Mouse (Mus musculus) bone marrow macrophage, adult 2 months (primary cell): Measurements from ENCODE around the gene Strn3. TPM values are rescaled to one million over a fixed set of nuclear protein-coding genes. Genes with fewer than 3 reads are reported as not detected.
"Not testable (repeated sequence)": the region's sequence is repeated elsewhere in the genome, so short reads cannot be mapped to it uniquely, and the experiment has no call there.

Source experiments
- H3K27ac ChIP-seq: 2 replicates; pipeline ENCODE4 v1.5.1; 2012; ENCODE audit warnings: low read depth, low read length; ENCODE audit not compliant: insufficient read depth
- H3K4me1 ChIP-seq: 2 replicates; pipeline ENCODE4 v1.6.1; 2012; ENCODE audit warnings: low read length; ENCODE audit not compliant: control insufficient read depth, insufficient read depth
- H3K4me3 ChIP-seq: 2 replicates; pipeline ENCODE4 v1.5.1; 2012; ENCODE audit warnings: mild to moderate bottlenecking, low read length, moderate library complexity; ENCODE audit not compliant: insufficient read depth
- CTCF ChIP-seq: IDR thresholded peaks from 2 replicates; pipeline ENCODE4 v1.5.1; 2012; ENCODE audit warnings: low read depth, mild to moderate bottlenecking, low read length, moderate library complexity
- POLR2A ChIP-seq: IDR thresholded peaks from 2 replicates; pipeline ENCODE4 v1.6.1; 2012; ENCODE audit warnings: mild to moderate bottlenecking, low read depth, low read length, borderline replicate concordance
- polyA plus RNA-seq: library from polyadenylated mRNA; stranded (reverse); fragments of >200 nt; gene quantifications from 2 replicates; pipeline ENCODE4 v1.2.4, GENCODE M21; 2012; ENCODE audit not compliant: missing spikeins, insufficient read depth, insufficient read length

Gene Strn3
- polyA plus RNA-seq, 1 experiment: 35.1 TPM

DNA sequence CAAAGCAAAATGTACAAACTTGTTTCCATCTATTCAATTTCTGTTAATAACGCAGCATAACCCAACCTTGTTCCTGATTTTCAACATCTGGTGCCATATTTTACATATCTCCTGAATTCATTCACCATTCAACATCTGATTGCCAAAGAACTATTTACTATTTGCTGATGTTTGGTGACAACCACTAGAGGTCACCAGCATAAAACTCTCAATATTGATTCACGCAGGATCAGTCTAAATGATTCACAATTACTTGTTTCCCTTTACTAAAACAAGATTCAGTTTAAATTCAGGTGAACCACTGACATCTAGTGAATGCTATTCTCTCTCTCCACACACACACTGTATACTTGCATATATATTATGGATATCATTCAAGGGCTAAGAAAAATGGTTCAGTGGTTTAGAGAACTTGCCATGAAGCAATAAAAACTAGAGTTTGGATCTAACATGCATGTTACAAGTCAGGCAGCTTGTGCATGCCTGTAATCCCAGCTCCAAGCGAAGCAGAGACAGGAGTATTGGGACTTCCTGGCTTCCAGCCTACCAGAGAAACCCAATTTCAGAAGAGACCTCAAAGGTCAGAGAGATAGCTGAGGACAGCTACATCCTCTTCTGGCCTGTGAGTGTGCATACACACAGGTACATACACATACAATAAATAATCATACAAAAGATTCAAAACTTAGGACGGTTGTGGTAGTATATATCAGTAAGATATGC, 24.8 kb downstream of the Strn3 start:
- H3K4me3 ChIP-seq: no peak overlapping the region
- TF ChIP-seq POLR2A (no peak), CTCF (no peak)
- peaks cover 20% of the 10 kb centered on the region for H3K4me1 ChIP-seq
- H3K27ac ChIP-seq: no peak overlapping the region

- TF ChIP-seq CTCF: no peak
- TF ChIP-seq POLR2A: no peak
- no peak overlapping the region for H3K27ac ChIP-seq
- H3K4me3 ChIP-seq: no peak overlapping the region
- H3K4me1 ChIP-seq: peaks cover 20% of the 10 kb centered on the region
Measured at GRCm38 (mm10) chr12:51663908-51664307, 27.8 kb downstream of the Strn3 start.

- TF ChIP-seq POLR2A: no peak
- no peak for TF ChIP-seq CTCF
Measured at GRCm38 (mm10) chr12:51663011-51663410, 28.7 kb downstream of the Strn3 start.

DNA sequence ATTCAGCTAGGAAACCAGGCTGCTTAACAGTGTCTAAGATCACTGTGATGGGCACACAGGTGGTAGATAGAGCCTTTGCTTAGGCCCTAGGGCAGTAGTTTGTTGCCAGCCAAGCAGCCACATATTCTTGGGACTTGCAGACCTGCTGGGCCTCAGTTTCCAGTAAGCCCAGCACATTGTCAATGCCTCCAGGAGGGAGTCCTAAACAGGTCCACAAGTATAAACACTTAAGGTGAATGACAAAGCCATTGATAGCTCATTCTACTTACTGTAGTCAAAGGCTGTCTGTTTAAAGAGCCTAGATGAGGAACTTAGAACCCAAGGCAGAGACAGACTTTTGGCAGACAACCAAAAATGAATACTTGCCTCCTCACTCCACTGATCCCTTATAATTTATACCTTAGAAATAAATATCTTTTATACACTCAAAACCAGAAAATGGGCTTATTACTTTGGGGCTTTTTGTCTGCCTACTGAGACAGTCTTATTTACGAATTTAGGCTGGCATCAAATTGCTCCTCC, 35.7 kb downstream of the Strn3 start:
- peaks cover 3% of the 10 kb centered on the region for H3K4me1 ChIP-seq
- H3K4me3 ChIP-seq: no peak overlapping the region
- TF ChIP-seq POLR2A (no peak), CTCF (no peak)
- no peak overlapping the region for H3K27ac ChIP-seq

More at GRCm38 (mm10) chr12:51663011-51663410, 28.7 kb downstream of the Strn3 start:
- H3K4me3 ChIP-seq: no peak overlapping the region
- no peak overlapping the region for H3K27ac ChIP-seq
- H3K4me1 ChIP-seq: peaks cover 18% of the 10 kb centered on the region

DNA sequence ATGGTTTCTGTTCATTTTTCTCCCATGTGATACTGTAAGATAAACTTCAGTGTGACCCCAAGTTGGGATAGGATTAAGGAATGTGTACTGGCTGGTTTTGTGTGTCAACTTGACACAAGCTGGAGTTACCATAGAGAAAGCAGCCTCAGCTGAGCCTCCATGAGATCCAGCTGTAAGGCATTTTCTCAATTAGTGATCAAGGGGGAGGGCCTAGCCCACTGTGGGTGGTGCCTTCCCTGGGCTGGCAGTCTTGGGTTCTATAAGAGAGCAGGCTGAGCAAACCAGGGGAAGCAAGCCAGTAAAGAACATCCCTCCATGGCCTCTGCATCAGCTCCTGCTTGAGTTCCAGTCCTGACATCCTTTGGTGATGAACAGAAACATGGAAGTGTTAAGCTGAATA, 42.3 kb downstream of the Strn3 start:
- H3K4me1 ChIP-seq, H3K4me3 ChIP-seq, H3K27ac ChIP-seq: not testable (repeated sequence)

- Histone ChIP-seq H3K4me3 (no peak overlapping the region), H3K4me1 (no peaks in the 10 kb centered on the region)
- TF ChIP-seq CTCF (no peak), POLR2A (no peak)
Measured at GRCm38 (mm10) chr12:51641871-51642270, 49.8 kb downstream of the Strn3 start.

DNA sequence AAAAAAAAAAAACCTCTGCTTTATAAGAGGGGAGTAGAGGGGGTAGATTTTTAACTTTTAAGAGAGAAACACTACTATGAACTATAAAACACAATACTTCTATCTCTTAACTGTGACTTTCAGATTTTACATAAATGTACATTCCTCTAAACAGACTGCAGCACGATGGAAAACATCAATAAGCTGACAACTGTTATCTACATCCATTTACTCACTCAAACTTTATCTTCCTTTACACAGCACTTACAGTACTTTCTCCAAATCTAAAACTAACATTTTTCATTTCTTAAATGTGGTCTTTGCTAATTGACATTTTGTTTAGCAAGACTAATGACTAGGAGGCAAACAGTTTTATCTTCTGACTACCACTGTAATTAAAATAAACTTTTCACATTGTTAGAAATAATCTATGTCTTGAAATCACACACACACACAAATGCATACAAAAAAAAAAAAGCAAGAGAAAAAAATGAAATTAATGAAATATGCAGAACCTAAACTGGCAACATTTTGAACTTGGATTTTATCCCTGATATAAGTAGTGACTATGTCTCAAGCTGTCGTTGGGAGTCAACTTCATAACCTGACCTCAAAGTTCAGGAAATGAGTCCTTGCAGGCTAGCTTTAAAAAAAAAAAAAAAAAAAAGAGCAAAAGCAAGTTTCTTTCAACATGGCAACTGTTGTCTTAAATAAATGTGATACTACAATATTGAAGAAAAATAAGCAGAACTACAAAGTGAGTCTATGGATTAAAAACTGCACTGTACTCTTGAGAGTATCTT, 54.8 kb downstream of the Strn3 start:
- no peak overlapping the region for H3K4me3 ChIP-seq
- H3K27ac ChIP-seq: no peak overlapping the region
- TF ChIP-seq POLR2A (no peak), CTCF (no peak)
- H3K4me1 ChIP-seq: no peaks in the 10 kb centered on the region

More at GRCm38 (mm10) chr12:51641871-51642270, 49.8 kb downstream of the Strn3 start:
- no peak overlapping the region for H3K27ac ChIP-seq

DNA sequence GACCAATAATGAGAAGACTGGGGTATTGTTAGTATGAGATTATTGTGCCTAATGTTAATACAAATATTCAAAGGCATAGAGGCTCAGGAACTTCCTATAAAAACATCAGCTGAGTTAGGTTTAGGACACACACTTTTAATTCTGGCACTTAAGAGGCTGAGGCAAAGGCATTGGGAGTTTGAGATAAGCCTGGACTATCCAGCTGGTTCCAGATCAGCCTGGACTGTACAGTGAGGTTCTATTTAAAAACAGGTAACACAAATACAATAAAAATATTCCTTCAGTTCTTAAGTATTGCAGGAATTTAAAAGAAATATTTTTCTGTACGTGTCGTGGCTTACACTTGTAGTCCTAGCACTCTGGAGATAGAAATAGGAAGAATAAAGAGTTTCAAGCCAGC, 55.4 kb downstream of the Strn3 start:
- TF ChIP-seq CTCF (no peak), POLR2A (no peak)
- Histone ChIP-seq H3K4me3 (no peak overlapping the region), H3K4me1 (no peaks in the 10 kb centered on the region), H3K27ac (no peak overlapping the region)

DNA sequence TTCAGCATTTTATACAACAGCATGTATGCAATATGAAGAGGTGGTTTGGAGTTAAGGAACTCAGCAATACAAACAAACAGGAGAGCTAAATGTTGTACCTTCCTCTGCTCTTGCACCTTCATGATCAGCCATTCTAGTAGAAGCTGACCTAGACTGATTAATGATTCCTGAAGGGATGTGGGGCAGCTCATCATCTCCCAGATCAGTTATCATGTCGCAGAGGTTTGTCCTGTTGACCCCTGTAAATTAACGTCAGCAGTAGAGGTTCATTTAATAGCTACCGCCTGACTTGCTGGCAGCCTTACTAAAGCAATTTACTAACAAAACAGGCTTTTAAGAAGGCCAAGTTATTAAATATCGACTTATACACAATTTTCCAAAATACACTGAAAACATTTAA, 58.2 kb downstream of the Strn3 start:
- TF ChIP-seq CTCF: no peak
- Histone ChIP-seq H3K27ac (no peak overlapping the region), H3K4me3 (no peak overlapping the region), H3K4me1 (no peaks in the 10 kb centered on the region)

DNA sequence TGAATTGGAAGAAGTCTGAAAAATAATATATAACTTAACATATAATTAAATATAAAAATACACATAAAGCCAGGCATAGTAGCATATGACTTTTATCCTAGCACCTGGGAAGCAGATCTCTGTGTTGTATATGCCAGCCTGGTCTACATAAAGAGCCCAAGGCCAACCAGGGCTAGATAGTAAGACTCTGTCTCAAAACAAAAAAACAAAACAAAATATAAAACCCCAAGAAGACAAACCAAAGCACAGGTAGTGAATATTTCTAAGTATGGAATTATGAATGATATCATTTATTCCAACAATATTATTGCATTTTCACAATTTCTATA, 68.4 kb downstream of the Strn3 start:
- no peak for TF ChIP-seq CTCF
- no peak for TF ChIP-seq POLR2A
- no peak overlapping the region for H3K4me3 ChIP-seq
- no peaks in the 10 kb centered on the region for H3K4me1 ChIP-seq
- no peak overlapping the region for H3K27ac ChIP-seq
